Mouse (Mus musculus) spleen, embryonic (tissue): ENCODE data around the gene Adra2a.

Source experiments
- CTCF ChIA-PET: fragments of 350-600 bp; sonication (Branson Sonifier 250); formaldehyde crosslinking; loops from one replicate; lab custom pipeline; 2022; lab: Charles Lee

Gene Adra2a

GRCm38 (mm10) chr19:54043851-54044250 lies at the start of gene Adra2a:
Adra2a (plus strand) TSS chr19:54044151.
- CTCF ChIA-PET: no interaction called here

DNA sequence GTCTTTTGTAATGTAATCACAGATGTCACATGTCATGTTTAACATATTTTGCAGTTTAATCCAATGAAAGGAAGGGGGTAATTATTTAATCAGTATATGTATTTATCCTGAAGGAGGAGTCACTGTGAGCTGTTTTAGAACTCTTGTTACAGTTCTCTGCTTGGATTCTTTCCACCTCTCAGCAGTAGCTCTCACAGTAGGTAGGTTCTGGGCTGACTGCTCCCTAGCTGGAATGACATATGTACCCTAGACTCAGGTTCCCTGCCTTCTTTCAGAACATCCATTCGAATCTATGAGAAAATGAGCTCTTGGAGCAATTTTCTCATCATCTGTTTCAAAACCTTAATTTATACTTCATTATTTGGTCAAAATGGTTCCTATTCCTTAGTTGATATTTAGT lies 49.7 kb upstream of the Adra2a start:
- CTCF ChIA-PET: no interaction called here

GRCm38 (mm10) chr19:54010973-54011372 lies 33.0 kb upstream of the Adra2a start:
- CTCF ChIA-PET: no interaction called here

- CTCF ChIA-PET: interaction anchor here (0.6 kb wide), 1 partner anchor 15 kb away, joined by 7 read pairs; no protein-coding TSS in a partner anchor
These were observed 29.0 kb upstream of the Adra2a start for GRCm38 (mm10) chr19:54014999-54015398.

- CTCF ChIA-PET: interaction anchor here (0.6 kb wide), 1 partner anchor 15 kb away, joined by 7 read pairs; no protein-coding TSS in a partner anchor
These were observed 28.4 kb upstream of the Adra2a start for GRCm38 (mm10) chr19:54015503-54015902.

- CTCF ChIA-PET: interaction anchor here (0.6 kb wide), 1 partner anchor 205 kb away, joined by 3 read pairs; no protein-coding TSS in a partner anchor
These were observed 8.9 kb upstream of the Adra2a start for GRCm38 (mm10) chr19:54035100-54035499.

DNA sequence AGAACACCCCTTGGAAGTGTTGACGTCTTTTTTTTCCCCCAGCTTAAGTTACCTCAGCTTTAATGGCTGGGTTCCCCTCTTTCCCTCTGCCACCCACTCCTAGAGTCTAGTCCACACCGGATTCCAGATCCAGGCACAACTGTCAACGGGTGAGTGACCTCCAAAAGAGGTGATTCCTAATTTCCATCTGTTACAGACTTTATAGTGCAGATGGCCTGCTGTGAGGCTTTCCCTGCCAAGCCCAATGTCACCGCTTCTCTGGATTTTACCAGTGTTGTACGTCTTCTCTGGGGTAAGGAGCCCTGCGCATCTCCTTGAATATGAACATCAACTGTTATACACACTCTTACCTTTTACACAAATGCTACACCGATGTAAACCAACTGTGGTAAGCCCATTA lies 4.5 kb upstream of the Adra2a start:
- CTCF ChIA-PET: no interaction called here

GRCm38 (mm10) chr19:54040356-54041028 lies 3.5 kb upstream of the Adra2a start:
- CTCF ChIA-PET: no interaction called here

- CTCF ChIA-PET: no interaction called here
These were observed 3.0 kb upstream of the Adra2a start for GRCm38 (mm10) chr19:54041029-54041367.

DNA sequence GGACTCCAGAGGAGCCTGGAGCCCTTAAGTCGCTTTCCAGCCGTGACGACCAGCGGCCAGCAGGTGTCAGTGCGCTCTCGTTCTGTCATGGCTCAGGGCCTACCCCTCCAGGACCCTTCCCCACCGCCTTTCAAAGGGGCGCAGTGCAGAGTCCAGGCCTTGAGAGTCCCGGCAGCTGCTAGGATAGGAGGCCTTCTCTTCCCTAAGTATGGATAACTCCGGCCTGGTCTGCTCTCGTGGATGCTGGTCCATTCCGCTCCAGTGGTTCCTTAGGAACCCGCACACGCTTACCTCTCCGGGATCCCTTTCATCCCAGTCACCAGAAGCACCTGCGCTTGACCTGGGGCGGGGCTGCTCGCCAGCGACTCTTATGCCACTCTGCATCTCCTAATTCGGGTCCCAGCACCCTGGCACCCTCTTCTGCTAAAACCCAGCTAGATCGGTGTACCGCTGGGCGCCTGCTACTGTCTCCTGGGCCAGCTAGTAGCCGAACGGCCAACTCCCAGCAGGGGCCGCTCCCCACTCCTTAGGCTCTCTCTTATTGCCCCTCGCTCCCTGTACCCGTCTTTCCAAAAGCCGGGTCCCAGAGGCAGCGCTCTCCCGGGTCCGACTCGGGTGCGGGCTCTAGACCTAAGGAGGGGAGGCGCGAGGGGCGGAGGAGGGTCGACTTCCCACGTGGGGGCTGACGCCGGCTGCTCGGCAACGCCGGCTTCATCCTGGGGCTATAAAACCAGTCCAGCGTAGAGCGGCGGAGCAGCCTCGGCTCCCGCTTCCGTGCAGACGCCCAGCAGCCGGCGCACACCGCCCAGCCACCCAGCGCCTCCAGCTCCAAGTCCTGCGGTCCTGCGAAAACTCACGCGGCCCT lies 788 bp downstream of the Adra2a start:
- CTCF ChIA-PET: no interaction called here

DNA sequence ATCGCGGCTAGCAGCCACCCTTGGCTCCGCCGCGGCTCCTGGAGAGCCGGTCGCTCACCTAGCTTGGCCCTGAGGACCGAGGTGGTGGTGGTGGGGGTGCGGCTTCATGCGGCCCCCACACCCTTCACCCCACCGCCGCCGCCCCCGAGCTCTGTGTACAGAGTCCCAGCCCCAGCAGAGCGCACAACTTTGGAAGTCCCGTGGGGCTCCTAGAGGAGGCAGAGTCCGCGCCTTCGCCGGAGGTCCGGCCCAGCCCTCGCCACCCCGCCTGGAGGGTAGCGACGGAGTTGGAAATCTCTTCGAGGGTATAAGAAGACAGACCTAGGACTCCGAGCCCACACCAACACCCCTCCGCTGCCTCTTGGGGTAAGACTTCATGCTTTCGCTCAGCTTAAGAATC lies 1.5 kb downstream of the Adra2a start:
- CTCF ChIA-PET: no interaction called here

GRCm38 (mm10) chr19:54045931-54046683 lies 2.2 kb downstream of the Adra2a start:
- CTCF ChIA-PET: interaction anchor here (0.6 kb wide), 1 partner anchor 204 kb away, joined by 3 read pairs; no protein-coding TSS in a partner anchor

DNA sequence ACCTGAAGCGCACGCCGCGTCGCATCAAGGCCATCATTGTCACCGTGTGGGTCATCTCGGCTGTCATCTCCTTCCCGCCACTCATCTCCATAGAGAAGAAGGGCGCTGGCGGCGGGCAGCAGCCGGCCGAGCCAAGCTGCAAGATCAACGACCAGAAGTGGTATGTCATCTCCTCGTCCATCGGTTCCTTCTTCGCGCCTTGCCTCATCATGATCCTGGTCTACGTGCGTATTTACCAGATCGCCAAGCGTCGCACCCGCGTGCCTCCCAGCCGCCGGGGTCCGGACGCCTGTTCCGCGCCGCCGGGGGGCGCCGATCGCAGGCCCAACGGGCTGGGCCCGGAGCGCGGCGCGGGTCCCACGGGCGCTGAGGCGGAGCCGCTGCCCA lies 2.7 kb downstream of the Adra2a start:
- CTCF ChIA-PET: interaction anchor here (0.6 kb wide), 1 partner anchor 203 kb away, joined by 3 read pairs; no protein-coding TSS in a partner anchor

GRCm38 (mm10) chr19:54047386-54048050 lies 3.6 kb downstream of the Adra2a start:
- CTCF ChIA-PET: no interaction called here

GRCm38 (mm10) chr19:54048161-54048885 lies 4.4 kb downstream of the Adra2a start:
- CTCF ChIA-PET: no interaction called here

GRCm38 (mm10) chr19:54051651-54052050 lies 7.7 kb downstream of the Adra2a start:
- CTCF ChIA-PET: no interaction called here

DNA sequence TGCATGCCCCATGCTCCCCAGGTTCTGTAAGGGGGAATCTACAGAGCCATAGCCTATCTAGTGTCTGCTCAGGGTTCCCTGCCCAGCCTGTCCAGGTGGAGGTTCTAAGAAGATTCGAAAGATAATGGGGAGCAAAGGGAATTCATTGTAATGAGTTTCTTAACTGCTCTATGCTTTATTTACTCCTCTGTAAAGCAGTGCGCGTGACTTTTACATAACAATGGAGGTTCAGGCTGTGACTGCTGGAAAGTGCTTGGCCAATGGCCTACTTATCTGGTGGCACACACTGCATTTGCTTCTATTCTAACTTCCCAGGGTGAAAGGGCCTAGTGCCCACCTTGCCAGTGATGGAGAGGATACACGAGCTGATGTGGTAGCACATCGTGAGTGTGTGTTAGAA lies 11.9 kb downstream of the Adra2a start:
- CTCF ChIA-PET: no interaction called here

GRCm38 (mm10) chr19:54068447-54068846 lies 24.5 kb downstream of the Adra2a start:
- CTCF ChIA-PET: no interaction called here

- CTCF ChIA-PET: no interaction called here
These were observed 26.6 kb downstream of the Adra2a start for GRCm38 (mm10) chr19:54070521-54070920.

GRCm38 (mm10) chr19:54072233-54072800 lies 28.4 kb downstream of the Adra2a start:
- CTCF ChIA-PET: no interaction called here
